Mouse (Mus musculus) brain, embryonic 14.5 days (tissue): ENCODE results near the gene Cspg4.

Experiments
- CTCF ChIP-seq: fragments of 200-500 bp; IDR thresholded peaks from 2 replicates; pipeline ENCODE4 v1.5.1; 2012; ENCODE audit warnings: inconsistent platforms, mild to moderate bottlenecking, moderate library complexity, borderline replicate concordance; ENCODE audit not compliant: insufficient read depth, insufficient read length; ENCODE audit errors: extremely low read depth
- POLR2A ChIP-seq: fragments of 200-500 bp; IDR thresholded peaks from 2 replicates; pipeline ENCODE4 v1.6.1; 2012; ENCODE audit warnings: mild to moderate bottlenecking, inconsistent platforms, borderline replicate concordance; ENCODE audit not compliant: poor library complexity, insufficient read depth, insufficient read length, severe bottlenecking; ENCODE audit errors: extremely low read depth

DNA sequence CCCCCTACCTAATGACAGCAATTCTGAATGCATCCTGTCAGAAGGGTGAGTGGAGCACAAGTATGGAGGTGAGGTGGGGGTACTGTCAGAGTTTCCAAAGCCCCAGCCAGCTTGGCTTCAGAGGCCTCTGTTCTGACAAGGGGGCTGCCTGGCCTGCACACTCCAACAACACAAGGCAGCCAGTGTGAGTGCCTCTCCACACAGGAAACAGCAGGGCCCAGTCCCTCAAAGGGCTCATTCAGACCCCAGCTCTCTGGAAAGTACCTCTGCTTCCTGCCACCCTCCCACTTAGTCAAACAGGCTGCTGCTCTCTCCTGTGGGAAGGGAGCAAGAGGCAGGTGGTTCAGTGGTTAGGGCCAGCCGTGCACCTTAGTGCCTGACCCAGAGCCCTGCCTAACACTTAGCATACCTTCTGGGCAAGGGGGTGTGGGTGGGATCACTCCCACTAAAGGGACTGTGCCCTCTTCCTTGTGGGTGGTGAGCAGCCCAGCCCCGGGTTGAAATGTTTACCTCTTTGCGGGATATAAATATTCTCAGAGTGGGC is 16.8 kb downstream of the Cspg4 start:
- TF ChIP-seq CTCF, result no peak
- TF ChIP-seq POLR2A, result no peak
